Mouse (Mus musculus) erythroid progenitor cell, adult 5-6 weeks (primary cell): ENCODE data around the gene Rnf38. TPM values are rescaled to one million over a fixed set of nuclear protein-coding genes. Genes with fewer than 3 reads are reported as not detected.

Experiments used
- ATAC-seq: replicated peaks from 2 replicates; pipeline ENCODE4 v1.8.0; 2016; ENCODE audit warnings: moderate number of reproducible peaks, mild to moderate bottlenecking, moderate TSS enrichment, inconsistent platforms; ENCODE audit not compliant: poor library complexity, low FRiP score, severe bottlenecking
- total RNA-seq, 2 experiments: library from RNA; stranded (forward) in 1 of 2; stranded (reverse) in 1 of 2; fragments of 150-400 nt in 1 of 2; fragments of 186-747, 209-891 nt in 1 of 2; gene quantifications; 2 replicates each; pipeline versions ENCODE4 v1.2.3 to v1.2.4; 2015 to 2017; ENCODE audit warnings: low replicate concordance in 2 of 2

The Rnf38 gene
- total RNA-seq, 2 experiments from 2014 or later: 102 to 171 TPM

DNA sequence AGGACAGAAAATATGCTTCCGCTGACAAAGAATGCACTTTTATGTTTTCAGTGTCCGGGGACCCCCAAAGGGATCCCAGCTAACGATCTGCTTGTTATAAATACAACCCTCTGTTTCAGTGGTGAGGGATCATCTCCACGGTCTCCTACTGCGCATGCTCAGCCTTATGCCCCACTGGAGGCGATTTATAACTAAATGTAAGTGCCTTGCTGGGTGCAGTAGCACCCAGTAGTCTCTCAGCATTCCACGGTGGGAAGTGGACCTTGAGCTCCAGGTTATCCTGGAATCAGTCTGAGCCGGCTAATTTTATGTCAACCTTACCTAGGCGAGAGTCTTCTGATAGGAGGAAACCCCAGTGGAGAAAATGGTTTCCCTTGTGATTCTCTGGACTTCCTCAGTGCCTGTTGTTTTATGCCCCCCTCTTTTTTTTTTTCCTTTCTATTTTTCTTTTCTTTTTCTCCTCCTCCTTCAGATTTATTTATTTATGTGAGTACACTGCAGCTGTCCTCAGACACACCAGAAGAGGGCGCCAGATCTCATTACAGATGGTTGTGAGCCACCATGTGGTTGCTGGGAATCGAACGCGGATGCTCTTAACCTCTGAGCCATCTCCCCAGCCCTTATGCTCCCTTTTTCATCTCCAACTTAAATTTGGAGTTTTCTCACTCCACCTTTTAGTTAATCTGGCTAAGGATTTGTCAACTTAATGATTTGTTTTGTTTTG is 148.8 kb downstream of the Rnf38 start:
- ATAC-seq: no peak

DNA sequence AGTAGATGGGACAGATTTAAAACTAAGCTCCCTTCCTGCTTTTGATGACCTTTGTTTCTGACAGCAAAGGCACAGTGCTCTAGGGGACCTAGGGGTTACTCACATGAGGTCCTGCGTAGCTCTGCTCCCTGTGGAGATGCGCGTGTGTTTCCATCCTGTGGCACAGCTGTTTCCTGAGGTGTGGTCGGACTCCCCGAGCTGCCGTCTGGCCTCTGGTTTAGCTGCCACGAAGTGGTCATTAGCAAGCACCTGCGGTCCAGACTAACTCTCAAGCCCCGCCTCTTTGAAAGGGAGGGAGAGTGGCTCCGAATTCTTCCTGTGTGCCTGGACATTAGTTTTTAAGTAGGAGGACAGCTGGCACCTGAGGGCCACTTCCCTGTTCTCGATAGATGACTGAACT is 149.6 kb downstream of the Rnf38 start, which contains the start of gene Gne:
TSS of gene Gne (minus strand) at position 233 of the 400 bp plus-strand sequence.
- ATAC-seq: no peak

DNA sequence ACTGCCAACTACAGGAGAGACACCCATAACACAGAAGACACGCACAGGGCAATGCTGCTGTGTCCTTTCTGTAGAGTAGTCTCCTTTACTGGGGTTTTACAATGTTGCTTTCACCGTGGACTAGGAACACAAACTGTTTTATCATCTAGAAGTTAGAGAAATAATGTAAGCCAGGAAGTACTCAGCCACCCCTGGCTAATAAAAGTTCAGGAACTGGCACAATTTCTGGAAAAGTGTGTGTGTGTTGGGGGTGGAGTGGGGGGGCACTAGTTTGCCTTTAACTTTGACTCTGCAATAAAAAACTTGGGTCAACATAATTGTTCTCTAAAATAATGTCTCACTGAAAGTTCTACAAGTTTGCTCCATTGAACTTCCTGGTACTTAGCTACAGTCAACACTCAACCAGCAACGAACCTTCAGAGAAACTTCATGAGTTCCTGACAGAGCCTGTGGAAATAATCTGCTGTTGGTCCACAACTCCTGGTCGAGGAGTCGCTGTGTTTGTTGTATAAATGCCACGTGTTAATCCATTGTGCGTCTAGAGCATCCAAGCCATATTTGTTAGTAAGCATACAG is 155.1 kb downstream of the Rnf38 start:
- ATAC-seq: no peak

Other genes starting within 250 kb of the Rnf38 start
- gene Clta, start 229.3 kb downstream of the Rnf38 start, total RNA-seq (2015; ENCODE audit: low replicate concordance): 151 and 166 TPM in 2 replicates
- gene Clta, start 229.3 kb downstream of the Rnf38 start, total RNA-seq (2017; ENCODE audit: low replicate concordance): 108 and 147 TPM in 2 replicates
- gene Gne, start 149.6 kb downstream of the Rnf38 start, total RNA-seq (2015; ENCODE audit: low replicate concordance): 3.6 and 6.3 TPM in 2 replicates
- 2.5 and 7.6 TPM in 2 replicates for gene Gne, start 149.6 kb downstream of the Rnf38 start, total RNA-seq (2017; ENCODE audit: low replicate concordance)
- gene Melk, start 67.1 kb upstream of the Rnf38 start, total RNA-seq (2015; ENCODE audit: low replicate concordance): 36.9 and 54.8 TPM in 2 replicates
- 40.1 and 45.6 TPM in 2 replicates for gene Melk, start 67.1 kb upstream of the Rnf38 start, total RNA-seq (2017; ENCODE audit: low replicate concordance)